Comparison of ENCODE assay signal across 33 mouse cellular contexts in the genomic region with DNA sequence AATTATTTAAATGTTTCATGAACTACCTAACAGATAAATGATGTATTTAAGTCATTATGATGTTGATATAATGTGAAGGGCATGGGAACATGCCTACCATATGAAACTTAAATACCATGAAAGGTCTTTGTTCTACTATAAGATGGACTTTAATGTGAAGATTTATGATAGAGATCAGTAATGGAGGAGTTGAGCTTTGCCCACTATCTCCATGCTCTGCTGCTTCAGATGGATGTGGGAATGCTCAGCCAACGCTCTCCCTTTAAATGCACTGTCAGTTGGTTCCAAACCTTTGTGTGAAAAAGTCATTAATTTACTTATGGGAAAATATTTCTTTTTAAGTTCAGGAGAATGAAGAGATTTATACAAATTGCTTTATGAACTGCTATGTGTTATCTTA.
"Had no signal": no experiment of that assay in that cellular context is flagged by ENCODE, and none has a peak within 500 bp of the region (broad histone marks: within the 10 kb centered on the region; RNA-seq: fewer than 3 reads in every experiment).

No protein-coding gene starts in this region.

- H3K4me3 ChIP-seq: heart, adult 2 months; heart, embryonic 10.5 days; heart, embryonic 12.5 days; heart, embryonic 13.5 days; heart, embryonic 15.5 days; hindbrain, embryonic 10.5 days; hindbrain, embryonic 12.5 days; hindbrain, embryonic 13.5 days; hindbrain, embryonic 15.5 days; intestine, embryonic 15.5 days; layer of hippocampus, adult 2 months; left cerebral cortex, adult 2 months had no signal

- H3K27me3 ChIP-seq: heart, embryonic 12.5 days; heart, embryonic 13.5 days; heart, embryonic 15.5 days; hindbrain, embryonic 12.5 days; hindbrain, embryonic 13.5 days; hindbrain, embryonic 15.5 days; intestine, embryonic 15.5 days had no signal

- H3K4me2 ChIP-seq: heart, embryonic 11.5 days; heart, embryonic 12.5 days; heart, embryonic 13.5 days; heart, embryonic 15.5 days; hindbrain, embryonic 12.5 days; hindbrain, embryonic 13.5 days; hindbrain, embryonic 14.5 days; hindbrain, embryonic 15.5 days; intestine, embryonic 15.5 days had no signal

- H3K9ac ChIP-seq: heart, embryonic 12.5 days; heart, embryonic 13.5 days; heart, embryonic 15.5 days; hindbrain, embryonic 12.5 days; hindbrain, embryonic 13.5 days; hindbrain, embryonic 14.5 days; hindbrain, embryonic 15.5 days; intestine, embryonic 15.5 days had no signal

- DNase-seq: heart, adult 2 months; heart, postnatal 10 days; heart, postnatal 14 days; heart, postnatal 36 days; heart, postnatal 4 days; kidney, adult 11 months; kidney, adult 18-20 months; kidney, adult 2 months; kidney, adult 8-10 months; kidney, postnatal 14 days; kidney, postnatal 36 days; kidney, postnatal 4 days; layer of hippocampus, adult 9-11 months; layer of hippocampus, postnatal 36 days had no signal

- H3K9me3 ChIP-seq: heart, embryonic 10.5 days; heart, embryonic 12.5 days; heart, embryonic 13.5 days; heart, embryonic 15.5 days; hindbrain, embryonic 10.5 days; hindbrain, embryonic 12.5 days; hindbrain, embryonic 13.5 days; hindbrain, embryonic 15.5 days; intestine, embryonic 15.5 days had no signal

- H3K27ac ChIP-seq: heart, adult 2 months; heart, embryonic 10.5 days; heart, embryonic 13.5 days; heart, embryonic 15.5 days; hindbrain, embryonic 10.5 days; hindbrain, embryonic 12.5 days; hindbrain, embryonic 13.5 days; hindbrain, embryonic 14.5 days; hindbrain, embryonic 15.5 days; hindbrain, postnatal 0 days; intestine, embryonic 15.5 days; kidney, postnatal 0 days; layer of hippocampus, adult 2 months; left cerebral cortex, adult 2 months had no signal

- H3K36me3 ChIP-seq: heart, embryonic 10.5 days; heart, embryonic 12.5 days; heart, embryonic 13.5 days; heart, embryonic 15.5 days; hindbrain, embryonic 10.5 days; hindbrain, embryonic 12.5 days; hindbrain, embryonic 13.5 days; hindbrain, embryonic 15.5 days; intestine, embryonic 15.5 days had no signal

- ATAC-seq: hindbrain, embryonic 16.5 days; hindbrain, postnatal 0 days; inflammation-experienced regulatory T-cells, adult 6 months; intestine, embryonic 15.5 days; intestine, embryonic 16.5 days; intestine, postnatal 0 days had no signal

- H3K4me1 ChIP-seq: heart, embryonic 10.5 days; heart, embryonic 12.5 days; heart, embryonic 13.5 days; heart, embryonic 15.5 days; hindbrain, embryonic 10.5 days; hindbrain, embryonic 12.5 days; hindbrain, embryonic 13.5 days; hindbrain, embryonic 15.5 days; intestine, embryonic 15.5 days had no signal
